Mouse (Mus musculus) fibroblast of lung, adult 2 months (primary cell): ENCODE measurements at regions not wholly inside any gene's neighbourhood (a gene's known extent, or its start where the extent isn't known, plus 50 kb on each side); places are given as distances from the start of the nearest gene placed in this dataset.
"Not testable (repeated sequence)": the region's sequence is repeated elsewhere in the genome, so short reads cannot be mapped to it uniquely, and the experiment has no call there.

Experiments used
- DNase-seq: peaks from one replicate; pipeline ENCODE4 v3.0.0-alpha.2; 2011; ENCODE audit warnings: low read depth

GRCm38 (mm10) chr16:30190935-30191514 is 76.3 kb downstream of the Cpn2 start:
- no peak for DNase-seq

- DNase-seq: peak; percentile 43
These were observed 73.7 kb downstream of the Cpn2 start for GRCm38 (mm10) chr16:30193294-30194261.

- DNase-seq: no peak
These were observed 72.5 kb downstream of the Cpn2 start for GRCm38 (mm10) chr16:30194836-30195235.

- DNase-seq: not testable (repeated sequence)
These were observed 71.4 kb downstream of the Cpn2 start for GRCm38 (mm10) chr16:30195859-30196258.

GRCm38 (mm10) chr16:30197351-30197750 is 69.9 kb downstream of the Cpn2 start:
- no peak for DNase-seq

GRCm38 (mm10) chr16:30199836-30200235 is 67.5 kb downstream of the Cpn2 start:
- DNase-seq: no peak

- DNase-seq: no peak
These were observed 63.2 kb downstream of the Cpn2 start for GRCm38 (mm10) chr16:30204144-30204543.

GRCm38 (mm10) chr16:30205314-30205815 is 61.9 kb downstream of the Cpn2 start:
- no peak for DNase-seq

GRCm38 (mm10) chr16:30205816-30206356 is 61.4 kb downstream of the Cpn2 start:
- DNase-seq: no peak
